Mouse (Mus musculus): ENCODE results near the gene Hist1h3c. TPM values are rescaled to one million over a fixed set of nuclear protein-coding genes. Genes with fewer than 3 reads are reported as not detected.

Hist1h3c gene
- polyA plus RNA-seq (2012; rRNA removed): 38.4 and 43.0 TPM in 2 replicates

DNA sequence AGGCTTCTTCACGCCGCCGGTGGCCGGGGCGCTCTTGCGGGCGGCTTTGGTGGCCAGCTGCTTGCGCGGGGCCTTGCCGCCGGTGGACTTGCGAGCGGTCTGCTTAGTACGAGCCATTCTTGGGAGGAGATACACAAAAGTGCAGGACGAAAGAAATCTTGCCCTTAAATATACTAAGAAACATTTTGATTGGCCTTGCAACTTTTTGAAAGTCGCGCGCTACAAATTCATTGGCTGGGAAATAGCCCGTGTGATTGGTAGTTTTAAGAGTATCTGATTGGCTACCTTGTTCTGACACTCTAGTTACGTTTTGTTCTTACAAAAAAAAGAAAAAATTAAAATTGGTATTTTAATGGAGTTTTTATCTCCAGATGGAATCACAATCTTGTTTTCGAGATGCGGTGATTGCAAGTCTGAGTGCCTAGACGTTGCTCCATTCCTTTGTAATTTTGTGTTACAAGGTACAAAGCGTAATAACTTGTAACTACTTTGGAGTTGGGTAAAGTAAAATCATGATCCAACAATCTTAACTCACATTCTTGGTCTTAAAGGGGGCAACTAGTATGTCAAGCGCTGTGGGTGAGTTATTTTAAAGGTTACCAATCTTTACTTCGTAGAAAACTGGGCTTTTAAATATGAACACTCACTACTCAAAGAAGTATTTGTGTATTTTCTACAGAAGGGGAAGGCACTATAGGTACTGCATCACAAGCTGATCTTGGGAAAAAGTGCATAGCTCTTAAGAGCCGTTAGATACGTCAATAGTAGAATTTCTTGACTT lies at the start of gene Hist1h3c:
TSS of gene Hist1h3c (minus strand) at position 222 of the 781 bp plus-strand sequence.

GRCm38 (mm10) chr13:23769613-23770012 lies 24.2 kb upstream of the Hist1h3c start, which contains the start of gene Trim38:
Gene Trim38 (plus strand): TSS chr13:23769913.

GRCm38 (mm10) chr13:23763586-23764323 lies 18.4 kb upstream of the Hist1h3c start, which contains the start of gene Hist1h1a:
Gene Hist1h1a (plus strand): TSS chr13:23763666.

GRCm38 (mm10) chr13:23761871-23762821 lies 16.7 kb upstream of the Hist1h3c start, which contains the start of gene Hist1h3a:
Gene Hist1h3a (minus strand): TSS chr13:23762386.

GRCm38 (mm10) chr13:23760972-23761864 lies 15.8 kb upstream of the Hist1h3c start, which contains the start of gene Hist1h4a:
Gene Hist1h4a (minus strand): TSS chr13:23761230.

DNA sequence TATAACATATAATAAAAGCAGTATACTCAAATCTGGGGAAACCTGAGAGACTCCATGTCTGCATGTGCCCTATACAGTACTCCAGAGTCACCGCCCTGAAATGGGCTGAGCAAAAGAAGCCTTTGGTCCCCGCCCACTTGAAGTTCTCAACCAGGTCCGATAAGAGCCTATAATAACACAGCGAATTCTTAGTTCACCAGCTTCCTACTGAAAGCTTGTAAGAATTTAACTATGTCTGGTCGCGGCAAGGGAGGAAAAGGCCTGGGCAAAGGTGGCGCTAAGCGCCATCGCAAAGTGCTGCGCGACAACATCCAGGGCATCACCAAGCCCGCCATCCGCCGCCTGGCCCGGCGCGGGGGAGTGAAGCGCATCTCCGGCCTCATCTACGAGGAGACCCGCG lies 11.4 kb upstream of the Hist1h3c start, which contains the start of gene Hist1h4b:
TSS of gene Hist1h4b (plus strand) at position 224 of the 400 bp plus-strand sequence.

DNA sequence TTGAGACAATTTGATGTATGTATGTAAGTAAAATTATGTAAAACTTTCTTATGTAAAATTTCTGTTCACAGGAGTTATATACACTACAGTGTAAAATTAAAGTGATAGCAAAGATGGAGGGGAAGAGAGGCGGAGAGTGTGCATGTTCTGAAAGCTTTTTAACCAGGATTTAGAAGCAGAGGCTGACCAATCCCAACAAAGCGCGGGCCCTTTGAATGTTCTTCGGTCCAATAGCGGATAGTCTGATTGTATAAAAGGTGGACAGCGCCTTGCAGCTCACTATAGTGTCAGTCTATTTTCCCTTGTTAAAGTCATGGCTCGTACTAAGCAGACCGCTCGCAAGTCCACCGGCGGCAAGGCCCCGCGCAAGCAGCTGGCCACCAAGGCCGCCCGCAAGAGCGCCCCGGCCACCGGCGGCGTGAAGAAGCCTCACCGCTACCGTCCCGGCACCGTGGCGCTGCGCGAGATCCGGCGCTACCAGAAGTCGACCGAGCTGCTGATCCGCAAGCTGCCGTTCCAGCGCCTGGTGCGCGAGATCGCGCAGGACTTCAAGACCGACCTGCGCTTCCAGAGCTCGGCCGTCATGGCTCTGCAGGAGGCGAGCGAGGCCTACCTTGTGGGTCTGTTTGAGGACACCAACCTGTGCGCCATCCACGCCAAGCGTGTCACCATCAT lies 6.8 kb upstream of the Hist1h3c start, which contains the start of gene Hist1h3b:
TSS of gene Hist1h3b (plus strand) at position 201 of the 675 bp plus-strand sequence.

DNA sequence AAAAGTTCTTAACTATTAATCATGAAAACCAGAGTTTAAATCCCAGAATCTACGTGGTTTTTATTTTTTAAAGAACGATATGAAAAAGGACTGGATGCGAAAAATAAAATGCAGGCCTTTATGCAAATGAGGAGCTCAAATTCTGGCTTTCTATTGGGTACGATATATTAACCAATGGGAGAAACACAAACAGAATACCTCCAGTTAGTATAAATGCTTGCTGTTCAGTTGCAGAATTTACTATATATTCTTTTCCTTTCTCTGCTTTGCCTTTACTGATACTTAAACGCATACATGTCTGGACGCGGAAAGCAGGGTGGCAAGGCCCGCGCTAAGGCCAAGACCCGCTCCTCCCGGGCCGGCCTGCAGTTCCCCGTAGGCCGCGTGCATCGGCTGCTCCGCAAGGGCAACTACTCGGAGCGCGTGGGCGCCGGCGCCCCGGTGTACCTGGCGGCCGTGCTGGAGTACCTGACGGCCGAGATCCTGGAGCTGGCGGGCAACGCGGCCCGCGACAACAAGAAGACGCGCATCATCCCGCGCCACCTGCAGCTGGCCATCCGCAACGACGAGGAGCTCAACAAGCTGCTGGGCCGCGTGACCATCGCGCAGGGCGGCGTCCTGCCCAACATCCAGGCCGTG lies 5.6 kb upstream of the Hist1h3c start, which contains the start of gene Hist1h2ab:
TSS of gene Hist1h2ab (plus strand) at position 288 of the 639 bp plus-strand sequence.

DNA sequence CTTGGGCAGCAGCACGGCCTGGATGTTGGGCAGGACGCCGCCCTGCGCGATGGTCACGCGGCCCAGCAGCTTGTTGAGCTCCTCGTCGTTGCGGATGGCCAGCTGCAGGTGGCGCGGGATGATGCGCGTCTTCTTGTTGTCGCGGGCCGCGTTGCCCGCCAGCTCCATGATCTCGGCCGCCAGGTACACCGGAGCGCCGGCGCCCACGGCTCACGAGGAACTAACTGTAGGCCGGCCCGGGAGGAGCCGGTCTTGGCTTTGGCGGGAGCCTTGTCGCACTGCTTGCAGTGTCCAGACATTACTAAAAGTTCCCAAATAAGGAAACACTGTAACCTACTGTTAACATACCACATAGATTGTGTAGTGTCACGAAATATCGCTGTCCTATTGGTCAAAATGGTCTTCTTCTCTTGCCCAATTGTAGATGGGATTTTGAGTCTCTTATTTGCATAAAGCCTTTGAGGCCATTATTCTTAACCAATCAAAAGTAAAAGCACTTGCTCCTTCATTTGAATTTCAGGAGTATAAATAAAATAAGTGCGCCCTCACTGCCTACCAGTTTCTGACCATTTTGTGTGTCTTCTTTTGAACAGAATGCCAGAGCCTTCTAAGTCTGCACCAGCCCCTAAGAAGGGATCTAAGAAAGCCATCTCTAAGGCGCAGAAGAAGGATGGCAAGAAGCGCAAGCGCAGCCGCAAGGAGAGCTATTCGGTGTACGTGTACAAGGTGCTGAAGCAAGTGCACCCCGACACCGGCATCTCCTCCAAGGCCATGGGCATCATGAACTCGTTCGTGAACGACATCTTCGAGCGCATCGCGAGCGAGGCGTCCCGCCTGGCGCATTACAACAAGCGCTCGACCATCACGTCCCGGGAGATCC lies 1.0 kb upstream of the Hist1h3c start, which contains the start of gene Hist1h2bb:
TSS of gene Hist1h2bb (plus strand) at position 534 of the 880 bp plus-strand sequence.

GRCm38 (mm10) chr13:23738677-23739068 lies 6.7 kb downstream of the Hist1h3c start, which contains the start of gene Hist1h1c:
Gene Hist1h1c (plus strand): TSS chr13:23738808.

DNA sequence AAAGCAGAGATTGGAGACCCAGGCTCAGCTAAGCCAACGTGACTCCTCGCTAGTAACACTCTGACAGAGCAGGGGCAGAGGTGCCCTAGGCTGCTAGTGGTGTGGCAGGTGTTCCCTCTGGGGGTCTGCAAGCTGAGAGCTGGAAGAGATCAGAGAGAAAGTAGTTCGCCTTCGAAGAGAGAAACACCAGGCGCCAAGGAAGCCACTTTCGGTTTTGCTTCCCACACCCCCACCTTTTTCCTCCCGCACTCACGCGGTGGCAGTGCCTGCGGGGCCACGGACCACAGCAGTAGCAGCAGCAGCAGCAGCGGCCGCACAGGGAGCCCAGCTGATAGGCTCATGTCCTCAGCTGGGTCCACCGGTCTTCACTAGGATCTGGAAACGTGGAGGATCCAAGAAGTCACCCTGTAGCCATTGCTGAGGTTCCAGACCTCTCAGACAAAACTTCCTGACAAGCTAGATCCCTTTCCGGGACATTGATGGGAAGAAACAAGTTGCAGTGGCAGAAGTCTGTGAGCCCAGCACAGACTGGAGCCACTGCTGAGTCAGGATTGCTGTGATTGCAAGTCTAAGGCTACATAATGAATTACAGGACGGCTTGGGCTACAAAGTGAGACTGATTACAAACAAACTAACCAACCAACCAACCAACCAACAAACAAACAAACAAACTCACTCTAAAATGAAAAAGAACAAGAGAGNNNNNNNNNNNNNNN lies 34.9 kb downstream of the Hist1h3c start, which contains the start of gene Hfe:
TSS of gene Hfe (minus strand) at position 481 of the 716 bp plus-strand sequence.

DNA sequence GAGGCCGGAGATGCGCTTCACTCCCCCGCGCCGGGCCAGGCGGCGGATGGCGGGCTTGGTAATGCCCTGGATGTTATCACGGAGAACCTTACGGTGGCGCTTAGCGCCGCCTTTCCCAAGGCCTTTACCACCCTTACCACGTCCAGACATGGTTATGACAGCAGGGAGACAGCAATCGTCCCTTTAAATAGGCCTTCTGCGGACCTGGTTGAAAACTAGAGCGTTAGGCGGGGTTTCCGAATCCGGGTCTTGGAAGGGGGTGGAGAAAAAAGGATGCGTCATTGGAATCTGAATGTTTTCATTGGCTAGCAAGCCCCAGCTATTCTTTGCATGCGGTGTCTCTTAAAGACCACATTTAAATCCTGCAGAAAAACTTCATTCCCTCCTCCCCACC lies 47.1 kb downstream of the Hist1h3c start, which contains the start of gene Hist1h4c:
TSS of gene Hist1h4c (minus strand) at position 155 of the 394 bp plus-strand sequence.

GRCm38 (mm10) chr13:23695514-23695913 lies 49.9 kb downstream of the Hist1h3c start, which contains the start of gene Hist1h1t:
Gene Hist1h1t (plus strand): TSS chr13:23695814.

